Mouse (Mus musculus) kidney, postnatal 25 days (tissue): Measurements from ENCODE around the gene Ntn1.

Experiments
- DNase-seq, 2 experiments: peaks; one replicate each; pipeline ENCODE4 v3.0.0; 2021; ENCODE audit warnings: mixed read lengths in 2 of 2

Ntn1 gene

DNA sequence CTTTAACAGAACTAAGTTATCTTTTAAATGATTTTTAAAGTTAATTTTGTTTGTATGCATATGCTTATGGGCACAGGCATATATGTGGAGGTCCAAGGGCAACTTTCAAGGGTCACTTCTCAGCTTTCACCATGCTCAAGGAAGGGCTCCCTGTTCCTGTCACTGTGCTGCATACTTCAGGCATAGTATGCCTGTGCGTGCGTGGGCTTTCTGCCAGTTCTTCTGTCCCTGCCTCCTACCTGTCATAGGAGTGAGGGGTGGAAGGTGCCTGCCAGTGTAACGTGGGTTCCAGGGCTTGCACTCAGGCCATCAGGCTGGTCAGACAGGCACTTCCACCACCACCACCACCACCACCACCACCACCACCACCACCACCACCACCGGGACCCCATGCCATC is 228.0 kb downstream of the Ntn1 start:
- DNase-seq = peak; percentile 32 to 47

DNA sequence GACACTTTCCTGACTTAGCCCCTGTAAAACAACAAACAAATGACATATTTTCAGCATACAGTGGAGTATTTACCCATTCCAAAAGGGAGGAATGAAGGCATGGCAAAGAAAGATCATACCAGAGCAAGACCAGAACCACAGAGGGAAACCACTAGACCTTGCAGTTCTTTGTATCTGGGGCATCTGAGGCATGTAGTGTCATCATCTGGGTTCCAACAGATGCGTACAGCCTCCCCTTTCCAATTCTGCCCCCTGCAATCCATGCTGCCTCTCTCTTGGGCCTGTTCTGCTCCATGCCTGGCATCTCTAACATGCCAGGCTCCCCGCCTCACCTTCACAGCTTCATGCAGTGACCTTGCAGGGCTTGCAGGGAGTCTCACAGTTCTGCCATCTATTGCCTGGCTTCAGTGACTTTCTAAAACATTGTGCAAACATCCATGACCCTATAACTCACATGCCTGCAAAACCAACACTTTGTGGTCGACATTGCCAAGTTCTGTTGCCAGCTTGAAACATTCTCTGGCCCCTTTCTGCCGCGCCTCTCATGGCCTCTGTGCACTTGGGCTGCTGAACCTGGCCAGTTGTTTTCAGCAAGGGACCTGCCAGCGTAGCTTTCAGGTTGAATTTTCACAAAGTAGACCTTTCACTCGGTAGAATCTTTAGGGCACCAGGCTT is 228.5 kb downstream of the Ntn1 start:
- peak in 1 of 2 experiments; percentile 35 for DNase-seq

DNA sequence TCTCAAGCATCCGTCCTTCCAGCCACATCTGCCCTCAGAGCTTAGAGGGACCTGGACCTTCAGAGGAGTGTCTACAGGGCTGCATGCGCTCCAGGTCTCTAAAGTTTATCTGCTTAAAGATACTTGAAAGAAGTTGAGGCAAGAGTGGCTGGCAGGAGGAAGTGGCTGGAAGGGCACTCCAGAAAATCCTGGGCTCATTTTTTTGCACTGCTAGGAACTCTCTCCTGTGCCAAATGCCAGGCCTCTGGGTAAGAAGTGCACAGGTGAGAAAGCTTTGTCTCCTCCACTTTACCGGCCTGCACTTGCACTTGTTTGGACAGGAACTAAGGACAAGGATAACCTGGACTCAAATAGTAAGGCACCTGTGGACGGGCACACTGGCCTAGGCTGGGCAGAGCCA is 232.2 kb downstream of the Ntn1 start:
- no peak for DNase-seq

DNA sequence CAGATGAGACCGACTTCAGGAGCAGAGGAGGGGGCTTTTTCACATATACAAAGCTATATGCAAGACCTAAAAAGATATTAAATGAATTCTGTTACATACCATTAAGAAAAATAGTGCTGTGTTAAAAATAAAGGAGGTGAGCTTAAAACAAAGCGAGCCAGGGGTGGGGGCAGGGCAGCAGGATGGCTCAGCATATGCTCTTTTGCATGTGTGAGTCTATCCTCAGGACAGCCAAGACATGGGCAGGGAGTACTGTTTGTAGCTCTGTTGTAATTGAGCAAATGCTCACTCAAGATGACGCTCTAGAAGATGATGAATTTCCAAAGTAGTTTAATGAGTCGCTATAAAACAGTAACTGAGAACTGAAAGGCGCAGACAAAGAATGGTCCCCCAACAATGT is 236.2 kb downstream of the Ntn1 start:
- no peak for DNase-seq

DNA sequence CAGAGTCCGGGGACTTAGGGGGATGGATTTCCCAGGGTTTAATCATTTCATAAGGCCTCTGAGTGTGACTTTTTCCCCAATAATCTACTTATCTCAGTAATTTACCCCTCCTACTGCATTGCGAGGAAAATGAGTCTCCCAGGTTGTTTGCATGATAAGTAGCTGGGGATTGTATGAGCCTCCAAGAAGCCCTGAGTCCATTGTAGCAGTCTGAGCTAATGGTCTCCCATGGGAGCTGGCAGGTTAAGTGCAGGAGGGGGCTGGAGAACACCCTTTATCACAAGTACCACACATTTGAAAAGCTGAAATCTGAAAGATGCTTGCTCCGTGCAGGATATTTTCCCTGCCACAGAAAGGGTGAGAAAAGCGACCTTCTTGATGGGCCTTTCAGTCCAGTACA is 240.8 kb downstream of the Ntn1 start:
- DNase-seq = no peak
